Mouse (Mus musculus) hindbrain, embryonic 12.5 days (tissue): ENCODE data around the gene Myo3a. TPM values are rescaled to one million over a fixed set of nuclear protein-coding genes. Genes with fewer than 3 reads are reported as not detected.

Source experiments
- ATAC-seq: fragments of 200-750 bp; cut with Nextera tagmentation; 2 replicates; pipeline ENCODE4 v1.8.0; 2017; ENCODE audit warnings: moderate TSS enrichment; ENCODE audit not compliant: low FRiP score
- H3K27ac ChIP-seq: fragments of 300-500 bp; sonication (generic); 2 replicates; pipeline ENCODE4 v1.5.1; 2016; ENCODE audit warnings: mild to moderate bottlenecking
- H3K27me3 ChIP-seq: fragments of 300-500 bp; sonication (generic); 2 replicates; pipeline ENCODE4 v1.6.1; 2016; ENCODE audit warnings: mild to moderate bottlenecking
- H3K36me3 ChIP-seq: fragments of 300-500 bp; sonication (generic); 2 replicates; pipeline ENCODE4 v1.6.1; 2016; ENCODE audit warnings: mild to moderate bottlenecking
- H3K4me1 ChIP-seq: fragments of 300-500 bp; sonication (generic); 2 replicates; pipeline ENCODE4 v1.6.1; 2016
- H3K4me2 ChIP-seq: fragments of 300-500 bp; sonication (generic); replicated peaks from 2 replicates; pipeline ENCODE4 v1.6.1; 2016; ENCODE audit warnings: mild to moderate bottlenecking
- H3K4me3 ChIP-seq: fragments of 300-500 bp; sonication (generic); 2 replicates; pipeline ENCODE4 v1.5.1; 2016; ENCODE audit warnings: mild to moderate bottlenecking
- H3K9ac ChIP-seq: fragments of 300-500 bp; sonication (generic); 2 replicates; pipeline ENCODE4 v1.6.1; 2016; ENCODE audit warnings: mild to moderate bottlenecking, moderate library complexity
- H3K9me3 ChIP-seq: fragments of 300-500 bp; sonication (generic); replicated peaks from 2 replicates; pipeline ENCODE4 v1.6.1; 2016; ENCODE audit warnings: mild to moderate bottlenecking
- WGBS: fragments of 180-500 bp; shearing (Covaris S2); methylation state at CpG from one replicate; pipeline ENCODE4 v1.1.7; 2016; 5-methylcytosine and 5-hydroxymethylcytosine counted together
- polyA plus RNA-seq: library from polyadenylated mRNA; unstranded; fragments of >200 nt; fragmentation: Nextera tagmentation; extraction: Ambion mirVana; gene quantifications from 2 replicates; pipeline ENCODE4 v1.2.1, GENCODE M21; 2016

Myo3a gene
- polyA plus RNA-seq, 1 experiment from 2014 or later, result 0.12 TPM

DNA sequence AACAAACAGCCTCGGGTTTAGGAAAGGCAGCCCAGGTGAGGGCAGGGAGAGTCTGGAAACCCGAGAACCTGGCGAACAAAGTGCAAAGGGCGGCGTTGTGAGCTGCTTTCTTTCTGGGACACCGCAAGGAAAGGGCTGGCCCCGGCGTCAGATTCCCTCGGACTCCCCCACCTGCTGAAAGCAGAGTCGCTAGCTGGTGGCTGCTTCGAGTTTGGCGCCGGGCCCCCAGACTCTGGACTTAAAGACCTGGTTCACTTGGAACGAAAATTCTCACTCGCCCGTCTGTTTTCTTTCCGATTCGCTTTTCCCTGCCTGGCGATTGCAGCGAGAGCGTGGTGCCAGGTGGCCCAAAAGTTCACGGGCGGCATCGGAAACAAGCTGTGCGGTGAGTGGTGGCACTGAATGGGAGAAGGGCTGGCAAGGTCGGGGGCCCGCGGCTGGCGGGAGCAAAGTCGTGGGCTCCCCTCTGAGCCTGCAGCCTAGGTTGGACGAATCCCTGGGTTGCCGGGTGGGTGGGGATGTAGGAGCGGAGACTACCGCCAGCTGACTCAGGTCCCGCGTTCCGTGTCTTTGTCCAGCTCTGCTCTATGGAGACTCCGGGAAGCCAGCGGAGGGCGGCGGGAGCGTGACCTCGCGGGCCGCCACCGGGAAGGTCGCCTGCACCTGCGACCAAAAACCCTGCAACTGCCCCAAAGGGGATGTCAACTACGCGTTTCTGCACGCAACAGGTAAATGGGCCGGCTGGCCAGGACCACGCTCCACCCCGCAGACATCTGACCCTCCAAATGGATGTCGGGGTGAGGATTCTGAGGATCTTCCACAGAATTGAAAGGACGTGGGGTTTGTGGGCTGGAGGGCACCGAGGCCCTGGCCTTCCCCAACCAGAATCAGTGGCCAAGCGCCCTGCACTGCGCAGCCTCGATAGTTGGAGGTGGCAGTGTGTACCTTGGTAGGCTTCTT lies 396.1 kb downstream of the Myo3a start:
- H3K9me3 ChIP-seq, result no peaks in the 10 kb centered on the region
- H3K27ac ChIP-seq, result peak overlapping the region; percentile 94
- peak overlapping the region; percentile 48 for H3K4me3 ChIP-seq
- peak overlapping the region; percentile 75 for H3K4me2 ChIP-seq
- no peaks in the 10 kb centered on the region for H3K36me3 ChIP-seq
- ATAC-seq, result no peak
- H3K9ac ChIP-seq, result peak overlapping the region; percentile 70
- peaks cover 79% of the 10 kb centered on the region for H3K27me3 ChIP-seq
- H3K4me1 ChIP-seq, result peaks cover 28% of the 10 kb centered on the region
- WGBS, result under 1% methylated on average over 60 of the region's 60 CpGs

DNA sequence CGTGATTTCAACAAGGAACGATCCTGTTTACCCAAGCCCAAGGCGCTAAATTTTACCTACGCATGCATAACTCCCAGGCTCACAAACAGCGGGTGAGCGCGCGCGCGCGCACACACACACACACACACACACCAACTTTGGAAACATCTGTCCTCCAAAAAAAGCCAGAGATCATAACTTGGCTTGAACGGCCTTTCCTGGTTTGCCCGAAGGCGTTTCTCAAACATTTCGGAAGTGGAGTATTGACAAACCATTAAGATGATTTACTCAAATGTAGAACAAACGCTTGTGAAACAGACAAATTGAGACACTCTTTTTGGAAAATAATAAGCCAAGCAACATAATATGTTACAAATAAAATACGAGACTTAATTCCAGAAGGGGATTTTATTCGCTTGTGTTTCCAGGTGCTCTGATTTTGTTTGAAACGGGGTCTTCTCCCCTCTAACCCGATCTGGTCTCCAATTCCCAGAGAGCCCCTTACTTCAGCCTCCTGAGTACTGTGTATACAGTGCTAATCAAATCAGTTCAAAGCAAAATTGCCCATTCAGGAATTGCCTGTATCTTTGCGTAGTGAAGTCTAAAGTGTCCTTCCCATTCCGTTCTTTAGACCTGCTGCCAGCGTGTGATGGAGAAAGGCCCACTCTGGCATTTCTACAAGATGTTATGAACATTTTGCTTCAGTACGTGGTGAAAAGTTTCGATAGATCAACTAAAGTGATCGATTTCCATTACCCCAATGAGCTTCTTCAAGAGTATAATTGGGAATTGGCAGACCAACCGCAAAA lies 397.1 kb downstream of the Myo3a start:
- Histone ChIP-seq H3K4me3 (peak overlapping the region; percentile 48), H3K9me3 (no peaks in the 10 kb centered on the region), H3K9ac (peak overlapping the region; percentile 70), H3K4me1 (peaks cover 27% of the 10 kb centered on the region), H3K4me2 (peak overlapping the region; percentile 75), H3K27ac (peak overlapping the region; percentile 94), H3K36me3 (no peaks in the 10 kb centered on the region), H3K27me3 (peaks cover 69% of the 10 kb centered on the region)
- 2% methylated on average over 27 of the region's 27 CpGs for WGBS
- no peak for ATAC-seq

DNA sequence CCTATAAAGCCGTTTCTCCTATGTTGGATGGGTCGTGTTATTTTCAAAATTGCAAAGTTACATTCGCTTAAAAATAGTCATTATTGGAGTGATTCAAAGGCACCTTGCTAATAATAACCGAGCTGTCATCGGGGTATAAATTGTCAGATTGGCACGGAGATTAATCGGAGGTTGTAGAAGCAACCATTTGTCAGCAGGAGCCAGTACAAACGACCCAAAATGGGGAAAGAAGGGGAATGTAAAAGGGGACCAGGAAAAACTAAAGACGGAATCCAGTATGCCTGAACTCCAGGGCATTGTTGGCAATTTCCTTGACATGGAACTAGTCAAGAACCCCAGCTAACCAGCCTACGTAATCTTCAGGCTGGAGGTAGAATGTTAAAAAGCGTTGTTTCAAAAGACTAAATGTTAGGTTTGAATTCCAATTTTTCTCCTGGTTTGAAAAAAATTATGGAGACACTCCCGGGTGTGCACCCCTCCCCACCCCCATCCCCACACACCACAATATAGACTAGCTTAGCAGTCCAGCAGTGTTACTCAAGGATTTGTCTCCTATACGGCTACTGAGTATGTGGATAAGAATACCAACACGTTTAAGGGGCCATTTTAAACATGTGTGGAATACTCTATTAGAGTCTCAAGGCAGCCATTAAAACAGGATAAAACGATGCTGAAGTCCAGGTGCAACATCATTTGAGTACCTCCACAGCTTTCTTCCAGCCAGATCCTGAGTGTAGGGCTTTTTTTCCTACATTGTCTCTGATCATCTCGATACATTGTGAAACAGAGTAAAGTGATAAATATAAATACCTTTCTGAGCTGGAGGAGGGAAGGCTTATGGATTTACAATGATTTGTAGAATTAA lies 398.0 kb downstream of the Myo3a start:
- peak overlapping the region; percentile 70 for H3K9ac ChIP-seq
- H3K4me1 ChIP-seq, result peaks cover 20% of the 10 kb centered on the region
- H3K4me2 ChIP-seq, result peak overlapping the region; percentile 75
- ATAC-seq, result no peak
- no peaks in the 10 kb centered on the region for H3K9me3 ChIP-seq
- H3K27ac ChIP-seq, result peak overlapping the region; percentile 73
- peaks cover 61% of the 10 kb centered on the region for H3K27me3 ChIP-seq
- no peaks in the 10 kb centered on the region for H3K36me3 ChIP-seq
- peak overlapping the region; percentile 48 for H3K4me3 ChIP-seq
- WGBS, result 6% methylated on average over 16 of the region's 16 CpGs

DNA sequence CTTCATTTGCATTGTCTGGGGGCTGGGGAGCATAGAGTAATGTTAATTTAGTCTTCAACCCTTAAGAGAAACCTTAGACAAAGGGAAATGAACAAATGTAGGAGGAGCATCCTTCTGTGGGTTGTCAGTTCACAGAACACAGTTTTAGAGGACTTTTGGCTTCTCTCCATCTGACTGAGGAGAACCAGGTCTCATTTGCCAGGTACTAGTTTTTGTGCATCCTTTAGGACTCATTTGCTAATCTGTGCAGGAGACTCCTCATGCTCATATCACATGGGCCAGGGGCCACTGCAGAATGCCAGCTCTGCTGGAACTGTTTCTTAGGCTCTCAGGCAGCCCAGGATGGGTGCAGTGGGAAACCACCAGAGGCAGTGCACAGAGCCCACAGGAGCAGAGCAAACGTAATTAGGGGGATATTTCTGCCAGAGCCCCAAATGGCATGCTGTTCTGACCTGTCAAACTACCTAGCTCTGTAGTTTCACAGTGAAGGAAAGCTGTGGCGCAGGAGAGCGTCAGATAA lies 399.9 kb downstream of the Myo3a start:
- Histone ChIP-seq H3K27ac (peak overlapping the region; percentile 77), H3K4me1 (0 out of 2 replicates have a peak, but pooled peaks cover 13% of the 10 kb centered on the region), H3K36me3 (no peaks in the 10 kb centered on the region), H3K27me3 (peaks cover 44% of the 10 kb centered on the region), H3K9me3 (no peaks in the 10 kb centered on the region), H3K9ac (peak overlapping the region; percentile 52), H3K4me3 (peak overlapping the region; percentile 21), H3K4me2 (peak overlapping the region; percentile 75)
- WGBS, result 23% methylated on average over 3 of the region's 3 CpGs
- ATAC-seq, result no peak

DNA sequence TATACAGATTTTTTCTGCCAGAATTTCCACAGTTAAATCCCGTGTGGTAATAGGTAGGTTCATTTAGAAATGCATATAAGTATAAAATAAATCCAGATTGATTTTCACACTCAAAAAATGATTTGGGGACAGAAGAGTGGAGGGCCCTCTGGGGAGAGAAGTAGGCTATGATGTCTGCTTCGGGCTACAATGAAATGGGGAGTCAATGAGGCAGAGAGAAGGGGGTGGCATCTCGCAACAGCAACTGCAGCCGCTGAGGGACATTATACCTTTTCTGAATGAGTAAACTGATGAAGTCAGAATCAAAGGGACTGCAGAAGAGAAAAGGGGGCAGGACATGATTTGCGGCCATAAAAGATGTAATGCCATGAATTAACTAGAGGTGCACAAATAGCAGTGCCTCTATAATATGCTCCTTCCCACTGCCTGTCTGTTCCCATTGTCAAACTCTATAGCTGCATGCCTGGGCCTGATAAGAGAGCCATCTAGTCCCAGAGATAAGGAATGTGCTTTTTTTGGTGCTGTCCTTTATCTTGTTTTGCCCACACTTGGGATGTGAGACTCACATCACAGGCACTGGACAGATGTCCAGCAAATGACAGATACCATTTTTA lies 400.6 kb downstream of the Myo3a start:
- Histone ChIP-seq H3K27me3 (peaks cover 36% of the 10 kb centered on the region), H3K36me3 (no peaks in the 10 kb centered on the region), H3K9ac (no peak overlapping the region), H3K9me3 (no peaks in the 10 kb centered on the region), H3K27ac (peak overlapping the region; percentile 77), H3K4me2 (peak overlapping the region; percentile 75), H3K4me1 (0 out of 2 replicates have a peak, but pooled peaks cover 7% of the 10 kb centered on the region), H3K4me3 (0 out of 2 replicates have a peak overlapping the region, but pooled peaks have one; percentile 10)
- ATAC-seq, result peak; percentile 75
- WGBS, result 16% methylated on average over 5 of the region's 5 CpGs

DNA sequence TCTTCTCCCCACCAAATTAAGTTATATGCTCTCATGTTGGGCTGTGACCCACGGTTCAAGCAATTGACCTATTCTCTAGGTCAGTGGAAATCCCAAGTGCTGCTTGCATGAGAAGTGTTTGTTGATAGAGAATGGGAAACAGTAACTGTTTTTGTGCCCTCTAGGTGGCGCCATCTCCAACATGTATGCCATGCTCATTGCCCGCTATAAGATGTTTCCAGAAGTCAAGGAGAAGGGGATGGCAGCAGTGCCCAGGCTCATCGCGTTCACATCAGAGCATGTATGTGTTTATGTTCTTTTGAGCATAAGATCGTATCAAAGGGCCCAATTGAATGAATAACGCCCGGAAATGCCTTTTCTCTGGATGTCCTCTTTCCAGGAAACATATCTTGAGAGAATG lies 407.5 kb downstream of the Myo3a start:
- H3K4me1 ChIP-seq, result no peaks in the 10 kb centered on the region
- H3K4me3 ChIP-seq, result no peak overlapping the region
- 42% methylated on average over 8 of the region's 8 CpGs for WGBS
- no peak overlapping the region for H3K4me2 ChIP-seq
- no peaks in the 10 kb centered on the region for H3K9me3 ChIP-seq
- 0 out of 2 replicates have a peak, but pooled peaks cover 2% of the 10 kb centered on the region for H3K36me3 ChIP-seq
- H3K27ac ChIP-seq, result no peak overlapping the region
- H3K27me3 ChIP-seq, result no peaks in the 10 kb centered on the region
- no peak for ATAC-seq
- no peak overlapping the region for H3K9ac ChIP-seq

DNA sequence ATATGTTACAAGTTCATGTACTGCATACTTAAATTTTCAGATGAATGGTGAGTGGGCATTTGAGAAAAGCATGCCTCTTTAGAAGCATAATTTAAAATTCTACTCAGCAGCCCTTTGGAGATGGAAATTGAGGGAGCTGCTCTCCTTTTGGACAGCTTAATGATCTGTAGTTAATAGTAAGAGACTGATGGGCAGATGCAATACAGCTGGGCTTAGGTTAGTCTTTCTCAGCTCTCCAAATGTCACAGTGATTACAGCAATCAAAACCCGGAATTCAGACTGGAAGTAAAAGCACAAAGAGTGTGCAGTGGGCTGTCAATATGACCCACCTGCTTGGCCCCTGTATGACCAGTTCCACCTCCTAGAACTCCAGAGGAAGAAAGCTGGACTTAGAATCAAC lies 418.8 kb downstream of the Myo3a start:
- Histone ChIP-seq H3K4me1 (no peaks in the 10 kb centered on the region), H3K4me3 (no peak overlapping the region), H3K36me3 (0 out of 2 replicates have a peak, but pooled peaks cover 4% of the 10 kb centered on the region), H3K9me3 (no peaks in the 10 kb centered on the region), H3K4me2 (no peak overlapping the region), H3K27ac (no peak overlapping the region), H3K27me3 (no peaks in the 10 kb centered on the region), H3K9ac (no peak overlapping the region)
- 53% methylated on average over 1 of the region's 1 CpGs for WGBS
- ATAC-seq, result no peak

DNA sequence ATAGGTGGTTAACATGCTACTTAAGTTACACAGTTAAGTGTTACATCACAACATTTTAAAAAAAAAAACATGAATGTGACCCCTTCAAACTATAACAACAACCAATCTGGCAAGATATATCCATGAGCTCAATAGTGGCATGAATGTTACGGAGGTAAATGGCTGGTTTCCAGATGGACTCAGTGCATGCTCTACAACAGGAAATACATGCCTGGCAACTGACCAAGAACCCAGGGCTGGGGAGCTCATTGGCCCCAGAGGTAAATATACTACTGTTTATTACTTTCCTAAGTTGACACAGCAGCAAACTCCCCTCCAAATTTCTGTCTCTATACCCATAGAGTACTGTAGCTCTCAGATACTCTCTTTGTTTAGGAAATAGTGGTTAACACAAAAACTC lies 421.1 kb downstream of the Myo3a start:
- ATAC-seq, result no peak
- no peaks in the 10 kb centered on the region for H3K4me1 ChIP-seq
- no peak overlapping the region for H3K9ac ChIP-seq
- WGBS, result 85% methylated on average over 1 of the region's 1 CpGs
- H3K9me3 ChIP-seq, result no peaks in the 10 kb centered on the region
- 0 out of 2 replicates have a peak, but pooled peaks cover 4% of the 10 kb centered on the region for H3K36me3 ChIP-seq
- no peak overlapping the region for H3K4me2 ChIP-seq
- no peak overlapping the region for H3K27ac ChIP-seq
- no peaks in the 10 kb centered on the region for H3K27me3 ChIP-seq
- no peak overlapping the region for H3K4me3 ChIP-seq

DNA sequence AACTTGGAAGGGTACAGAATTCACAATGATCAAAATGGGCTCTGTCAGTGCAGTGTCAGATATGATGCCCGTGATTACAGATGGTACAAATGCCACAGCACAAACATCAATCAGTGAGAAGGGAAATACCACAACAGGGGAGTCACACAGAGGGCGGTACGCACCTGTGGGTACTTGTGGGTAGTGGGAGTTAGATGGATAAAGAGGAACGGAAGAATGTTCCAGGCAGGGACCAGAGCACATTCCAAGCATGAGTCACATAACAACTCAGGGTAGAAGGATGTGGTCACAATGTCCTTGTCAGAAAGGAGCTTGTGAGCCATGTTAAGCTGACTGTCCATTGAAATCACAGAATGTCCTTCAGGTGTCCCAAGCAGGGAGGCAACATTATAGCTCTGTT lies 424.5 kb downstream of the Myo3a start:
- Histone ChIP-seq H3K4me3 (no peak overlapping the region), H3K27me3 (no peaks in the 10 kb centered on the region), H3K27ac (no peak overlapping the region), H3K9ac (no peak overlapping the region), H3K36me3 (peaks cover 13% of the 10 kb centered on the region; the same call in 1 of the 2 replicates), H3K9me3 (no peaks in the 10 kb centered on the region), H3K4me1 (no peaks in the 10 kb centered on the region), H3K4me2 (no peak overlapping the region)
- 90% methylated on average over 4 of the region's 4 CpGs for WGBS
- ATAC-seq, result no peak

DNA sequence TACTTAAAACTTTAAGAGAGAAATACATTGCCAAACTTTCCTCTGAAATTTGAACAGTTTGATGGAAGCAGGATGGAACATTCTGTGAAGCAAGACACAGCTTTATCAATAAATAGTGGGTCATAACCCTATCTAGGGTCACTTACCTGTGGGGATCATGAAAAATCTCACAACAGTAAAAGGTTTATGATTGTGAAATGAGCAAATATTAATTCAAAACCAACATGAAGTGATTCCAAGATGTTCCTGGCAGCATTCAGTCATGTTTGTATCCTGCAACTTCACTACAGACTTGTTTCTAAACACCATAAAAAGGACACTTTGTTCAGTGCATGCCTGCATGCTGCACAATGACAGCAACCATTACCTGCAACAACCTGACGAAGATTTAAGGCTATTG lies 436.4 kb downstream of the Myo3a start:
- ATAC-seq, result no peak
- Histone ChIP-seq H3K4me2 (no peak overlapping the region), H3K27me3 (no peaks in the 10 kb centered on the region), H3K4me3 (no peak overlapping the region), H3K9ac (no peak overlapping the region), H3K27ac (no peak overlapping the region), H3K9me3 (no peaks in the 10 kb centered on the region), H3K4me1 (no peaks in the 10 kb centered on the region), H3K36me3 (peaks cover 7% of the 10 kb centered on the region; the same call in 1 of the 2 replicates)
- 61% methylated on average over 1 of the region's 1 CpGs for WGBS
